Mouse (Mus musculus) liver, embryonic 14.5 days (tissue): ENCODE measurements around the gene Cmip.

Experiments used
- CTCF ChIP-seq: IDR thresholded peaks from 2 replicates; pipeline ENCODE4 v1.5.1; 2016; ENCODE audit warnings: antibody characterized with exemption, low read depth, control low read depth
- EP300 ChIP-seq: IDR thresholded peaks from 2 replicates; pipeline ENCODE4 v1.6.1; 2016; ENCODE audit warnings: antibody characterized with exemption, low read depth

- TF ChIP-seq EP300: no peak
- TF ChIP-seq CTCF: no peak
Observed at GRCm38 (mm10) chr8:117326735-117327134, 69.9 kb downstream of the Cmip start.
